Mouse (Mus musculus) neutrophil, adult 5-6 weeks (primary cell): ENCODE data around the gene Cct6b. TPM values are rescaled to one million over a fixed set of nuclear protein-coding genes. Genes with fewer than 3 reads are reported as not detected.
"Not testable (repeated sequence)": the region's sequence is repeated elsewhere in the genome, so short reads cannot be mapped to it uniquely, and the experiment has no call there.

Experiments
- ATAC-seq: fragments of 151-379, 151-347 bp; 2 replicates; pipeline ENCODE4 v1.8.0; 2017; ENCODE audit warnings: mild to moderate bottlenecking, moderate TSS enrichment; ENCODE audit not compliant: insufficient number of reproducible peaks, poor library complexity, low FRiP score, severe bottlenecking; ENCODE audit errors: extremely low read depth
- total RNA-seq: library from RNA; stranded (forward); fragments of 200-1000 nt; gene quantifications from 2 replicates; pipeline ENCODE4 v1.2.3, GENCODE M21; 2017

Cct6b gene
- total RNA-seq, 1 experiment from 2014 or later: not detected

DNA sequence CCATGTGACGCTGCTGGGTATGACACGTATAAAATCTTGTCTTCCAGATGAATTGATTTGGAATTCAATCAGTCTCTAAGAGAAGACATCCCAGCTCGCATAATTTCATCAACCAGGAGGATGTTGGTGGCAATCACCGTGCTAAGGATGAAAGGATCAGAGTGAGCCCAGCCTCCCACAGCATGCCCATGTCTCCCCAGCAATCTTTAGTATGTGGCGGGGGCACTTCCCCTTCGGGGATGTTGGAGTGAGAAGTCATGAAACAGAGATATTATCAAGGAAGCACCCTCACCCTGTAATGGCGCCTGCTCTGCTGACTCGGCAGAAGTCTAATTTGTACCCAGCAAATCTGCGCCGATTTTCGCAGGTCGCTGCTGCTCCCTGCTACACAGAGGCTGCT lies 44.8 kb downstream of the Cct6b start:
- no peak for ATAC-seq

DNA sequence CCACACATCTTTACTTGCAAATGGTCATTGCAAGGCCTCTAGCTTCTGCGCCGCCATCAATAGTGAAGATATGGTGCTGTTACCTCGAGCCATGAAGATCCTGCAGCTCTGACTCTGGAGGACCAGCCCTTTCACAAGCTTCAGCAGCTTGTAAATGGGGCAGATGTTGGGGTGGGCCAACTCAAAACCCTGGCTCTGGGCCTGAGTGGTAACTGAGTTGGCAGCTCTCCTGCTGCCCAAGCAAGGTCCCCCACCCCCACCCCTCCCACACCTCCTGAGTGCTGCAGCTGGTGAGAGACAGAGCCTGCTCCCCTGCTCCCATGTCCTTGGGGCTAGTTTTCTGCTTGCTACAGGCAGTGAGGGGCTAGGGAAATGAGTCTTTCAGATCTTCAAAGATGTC lies 51.4 kb downstream of the Cct6b start:
- ATAC-seq: no peak

DNA sequence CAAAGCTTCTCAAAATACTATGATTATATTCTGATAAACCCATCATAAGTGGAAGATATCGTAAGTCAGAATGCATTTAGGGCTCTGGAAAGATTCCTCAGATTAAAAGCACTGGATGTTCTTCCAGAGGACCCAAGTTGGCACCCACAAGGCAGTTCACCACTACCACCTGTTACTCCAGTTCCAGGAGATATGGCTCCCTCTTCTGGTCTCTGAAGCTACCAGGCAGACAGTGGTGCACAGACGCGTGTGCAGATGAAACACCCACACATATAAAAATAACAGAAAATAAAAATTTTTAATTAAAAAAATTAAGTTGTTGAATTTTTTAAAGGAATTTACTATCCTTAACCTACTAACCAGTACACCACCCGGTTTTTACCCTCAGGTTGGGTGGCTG lies 55.2 kb downstream of the Cct6b start:
- ATAC-seq: no peak

DNA sequence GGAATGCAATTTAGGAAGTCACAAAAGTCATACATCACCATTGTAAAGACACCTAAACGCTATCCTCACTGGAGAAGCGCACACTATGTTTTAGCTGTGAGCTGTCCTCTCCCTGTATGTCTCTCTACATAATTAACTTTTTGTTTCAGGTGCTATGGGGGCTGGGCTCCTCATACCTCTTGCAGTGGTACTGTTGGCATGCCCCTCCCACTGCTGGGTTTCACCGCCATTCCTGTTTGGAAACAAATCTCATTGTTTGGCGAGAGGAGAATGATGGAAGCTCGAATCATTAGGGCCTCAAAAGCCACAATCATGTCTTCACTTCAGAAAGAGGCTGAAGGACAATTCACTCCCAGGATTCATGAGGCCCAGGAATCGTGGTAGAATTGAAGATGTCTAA lies 59.0 kb downstream of the Cct6b start:
- no peak for ATAC-seq

DNA sequence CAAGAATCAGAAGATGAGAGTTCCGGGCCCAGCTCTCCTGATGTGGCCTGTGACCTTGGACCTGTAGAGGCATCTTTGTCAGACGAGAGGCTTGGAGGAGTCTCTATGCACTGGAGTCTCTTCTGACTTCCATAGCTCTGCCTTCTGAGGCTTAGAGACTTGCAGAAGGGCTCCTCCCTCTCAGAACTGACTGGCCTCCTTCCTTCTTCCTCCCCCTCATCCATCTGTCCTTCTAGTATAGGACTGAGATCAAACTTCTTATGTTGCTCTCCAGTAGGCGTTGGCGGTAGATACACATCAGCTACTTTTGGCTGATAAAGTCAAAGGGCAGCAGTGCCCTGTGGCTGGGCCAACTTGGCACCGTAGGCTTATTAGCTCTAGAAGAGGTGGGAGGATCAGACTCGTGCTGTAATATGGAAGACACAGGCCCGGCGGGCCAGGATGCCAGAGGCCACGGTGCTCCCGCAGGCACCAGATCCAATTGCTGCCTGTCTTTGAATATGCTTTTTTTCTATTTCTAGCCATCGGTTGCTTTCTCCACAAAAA lies 64.2 kb downstream of the Cct6b start:
- ATAC-seq: no peak

DNA sequence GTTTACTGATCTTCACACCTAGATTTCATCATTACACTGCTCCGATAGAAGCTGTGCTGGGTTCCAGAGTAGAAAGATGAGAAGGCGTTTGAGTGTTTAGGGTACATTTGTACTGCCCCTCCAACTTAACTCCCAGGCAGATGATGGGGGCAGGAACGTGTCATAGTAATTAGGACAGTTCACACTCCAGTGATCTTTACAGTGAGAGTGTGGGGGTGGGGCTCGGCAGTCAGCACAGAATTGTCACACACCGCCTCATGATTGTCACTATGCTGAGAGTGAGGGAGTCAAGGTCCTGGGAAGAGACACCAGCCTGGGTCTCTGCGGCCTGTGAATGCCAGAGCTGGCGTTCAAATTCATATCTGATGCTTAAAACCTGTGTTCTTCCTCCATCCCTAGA lies 68.2 kb downstream of the Cct6b start:
- no peak for ATAC-seq

DNA sequence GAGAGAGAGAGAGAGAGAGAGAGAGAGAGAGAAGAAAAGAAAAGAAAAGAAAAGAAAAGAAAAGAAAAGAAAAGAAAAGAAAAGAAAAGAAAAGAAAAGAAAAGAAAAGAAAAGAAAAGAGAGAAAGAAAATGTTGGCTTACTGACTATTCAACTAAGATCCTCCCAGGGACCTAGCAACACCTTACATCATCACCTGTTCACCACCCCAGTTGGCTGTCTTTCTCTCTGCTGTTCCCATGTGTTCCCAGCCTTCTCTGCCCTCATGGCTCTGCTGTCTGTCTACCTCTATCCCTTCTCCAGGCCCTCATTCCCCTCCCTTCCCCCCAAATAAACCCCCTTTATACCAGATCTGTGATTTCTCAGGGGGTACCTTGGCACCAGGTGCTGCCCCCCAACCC lies 69.2 kb downstream of the Cct6b start:
- not testable (repeated sequence) for ATAC-seq

DNA sequence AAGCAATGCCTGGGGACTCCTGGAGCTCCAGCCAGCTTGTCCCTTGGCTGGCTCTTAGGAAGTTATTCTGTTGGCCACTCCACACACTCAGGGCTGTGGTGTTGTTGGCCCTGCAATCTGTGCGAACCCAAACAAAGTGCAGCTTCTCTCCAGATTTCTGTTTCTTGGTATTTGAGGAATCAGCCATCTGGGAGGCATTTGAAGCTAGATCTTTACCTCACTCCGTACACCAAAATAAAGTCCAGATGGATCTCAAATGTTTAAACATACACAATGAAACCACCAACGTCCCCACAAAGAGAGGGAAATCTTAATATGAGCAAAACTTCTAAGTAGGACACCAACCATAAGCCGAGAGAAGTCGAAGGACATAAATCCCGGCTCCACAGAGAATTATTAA lies 71.5 kb downstream of the Cct6b start:
- no peak for ATAC-seq

DNA sequence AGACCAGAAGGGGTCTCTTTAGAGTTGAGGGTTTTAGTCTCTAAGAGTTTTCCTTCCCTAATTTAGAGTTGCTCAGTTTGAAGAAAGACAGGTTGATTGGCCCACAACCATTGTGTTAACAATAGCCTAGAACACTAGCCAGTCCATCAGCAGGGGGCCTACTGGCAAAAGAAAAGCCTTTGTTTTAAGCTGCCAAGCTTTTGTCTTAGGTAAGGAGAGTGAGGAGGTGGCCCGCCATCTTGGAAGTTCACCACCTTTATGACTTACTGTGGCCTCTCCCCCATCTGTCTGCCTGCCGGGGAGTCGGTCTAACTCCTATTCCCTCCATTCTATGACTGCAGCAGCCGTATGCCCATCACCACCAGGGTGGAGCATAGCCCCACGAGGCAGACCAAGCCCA lies 73.6 kb downstream of the Cct6b start:
- ATAC-seq: no peak

DNA sequence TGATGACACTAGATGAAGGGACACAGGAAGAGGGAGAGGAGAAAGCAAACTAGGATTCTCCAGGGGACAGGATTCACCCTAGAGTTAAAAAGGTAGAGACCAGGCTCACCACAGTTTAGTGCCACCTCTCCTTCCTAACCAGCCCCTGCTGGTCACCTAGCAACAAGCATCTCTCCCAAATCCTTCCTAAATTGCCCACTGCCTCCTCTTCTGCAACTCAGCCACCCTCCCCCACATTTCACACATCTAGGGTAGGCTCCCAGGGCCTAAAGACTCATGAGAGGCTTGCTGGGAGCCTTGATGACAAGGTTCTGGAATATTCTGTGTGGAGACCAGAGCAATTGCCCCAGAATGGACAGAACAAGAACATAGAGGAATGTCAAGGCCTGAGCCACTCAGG lies 76.5 kb downstream of the Cct6b start:
- no peak for ATAC-seq

DNA sequence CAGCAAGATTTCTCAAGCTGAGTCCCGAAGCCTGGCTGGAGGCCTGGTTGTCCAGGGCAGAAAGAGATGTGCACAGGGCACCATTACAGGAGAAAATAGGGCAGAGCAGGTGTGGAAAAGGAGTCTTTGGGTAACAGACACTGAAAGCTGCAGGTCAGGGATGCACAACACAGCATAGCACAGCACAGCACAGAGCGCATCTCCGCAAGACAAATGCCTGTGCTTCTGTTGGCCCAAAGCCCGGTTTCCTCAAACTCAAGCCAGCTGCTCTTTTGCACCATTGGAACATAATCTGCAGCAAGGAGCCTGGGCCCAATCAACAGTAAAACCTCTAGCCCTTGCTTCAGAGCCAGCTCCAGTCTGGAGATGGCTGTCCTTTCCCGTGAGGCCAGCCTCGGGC lies 79.4 kb downstream of the Cct6b start:
- no peak for ATAC-seq

DNA sequence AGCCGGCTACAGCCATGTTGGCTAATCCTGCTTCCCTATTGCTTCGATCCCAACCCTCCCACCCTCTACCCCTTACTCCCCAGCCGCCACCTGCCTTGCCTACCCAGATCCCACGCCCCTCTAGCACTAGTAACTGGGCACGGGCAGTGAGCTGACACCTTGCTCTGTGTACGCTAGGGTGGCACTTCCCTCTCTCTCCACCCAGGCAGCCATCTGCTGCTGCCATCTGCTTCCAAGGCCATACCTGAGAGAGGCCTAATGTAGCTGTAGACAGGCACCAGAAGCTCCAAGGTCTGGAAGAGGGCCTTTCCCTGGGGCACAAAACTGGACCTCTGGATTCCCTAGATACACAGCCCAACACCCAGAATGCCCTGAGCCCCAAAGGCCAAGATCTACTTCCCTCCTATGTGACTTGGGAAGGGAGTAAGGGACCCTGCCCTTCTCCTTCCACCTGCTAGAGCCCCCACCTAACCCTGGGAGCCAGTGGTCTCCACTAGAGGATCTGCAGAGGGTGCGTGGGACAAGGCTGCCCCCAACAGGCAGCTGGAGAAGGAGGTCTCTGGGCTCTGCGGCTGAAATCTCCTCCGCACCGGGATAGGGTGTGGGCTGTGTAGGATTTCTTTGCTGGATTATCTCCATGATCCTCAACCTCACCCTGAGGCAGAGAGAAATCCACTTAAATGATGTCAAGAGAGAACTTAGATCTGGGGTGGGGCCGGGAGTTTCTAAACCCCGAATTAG lies 80.2 kb downstream of the Cct6b start:
- no peak for ATAC-seq

DNA sequence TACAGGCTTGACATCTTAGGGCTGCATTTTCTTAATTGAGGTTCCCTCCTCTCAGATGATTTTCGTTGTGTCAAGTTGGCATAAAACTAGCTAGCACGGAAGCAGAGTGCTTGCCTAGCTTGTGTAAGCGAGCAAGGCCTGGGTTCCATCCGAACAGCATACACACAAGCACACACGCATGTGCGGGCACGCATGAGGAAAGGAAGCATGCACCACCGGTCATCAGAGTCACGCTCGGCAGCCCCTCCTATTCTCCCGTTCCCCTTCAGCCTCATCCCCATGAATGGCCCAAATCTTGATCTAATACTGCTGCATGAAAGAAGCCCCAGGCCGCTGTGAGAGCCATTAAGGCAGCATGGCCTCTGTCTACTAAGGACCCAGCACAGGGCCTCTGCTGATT lies 85.6 kb downstream of the Cct6b start:
- ATAC-seq: no peak

Other genes with a start within 250 kb of the Cct6b start
- 44.8 and 51.3 TPM in 2 replicates for gene Zfp830, start within 50 bp of the Cct6b start, total RNA-seq
- gene Lig3, start 16.8 kb upstream of the Cct6b start, total RNA-seq: 21.4 and 34.8 TPM in 2 replicates
- gene Rffl, start 106.9 kb upstream of the Cct6b start, total RNA-seq: 20.1 and 21.5 TPM in 2 replicates
- 20.1 and 22.5 TPM in 2 replicates for gene Rad51d, start 126.3 kb upstream of the Cct6b start, total RNA-seq
- gene Fndc8, start 127.8 kb upstream of the Cct6b start, total RNA-seq: not detected in 2 replicates
- 5.6 and 10.7 TPM in 2 replicates for gene Nle1, start 144.1 kb upstream of the Cct6b start, total RNA-seq
- not detected in 2 replicates for gene Unc45b, start 146.2 kb upstream of the Cct6b start, total RNA-seq
- 117 and 124 TPM in 2 replicates for gene Slfn5, start 187.0 kb upstream of the Cct6b start, total RNA-seq
- gene Slfn9, start 227.5 kb upstream of the Cct6b start, total RNA-seq: 5.5 and 8.0 TPM in 2 replicates